Mouse (Mus musculus) stomach, postnatal 0 days (tissue): ENCODE data around the gene 4930556J24Rik.

Experiments
- CTCF ChIP-seq: IDR thresholded peaks from 2 replicates; pipeline ENCODE4 v1.5.1; 2016; ENCODE audit warnings: antibody characterized with exemption, low read depth, mild to moderate bottlenecking, moderate library complexity
- EP300 ChIP-seq: optimal IDR thresholded peaks from 2 replicates; pipeline ENCODE3; 2016; ENCODE audit warnings: antibody characterized with exemption

DNA sequence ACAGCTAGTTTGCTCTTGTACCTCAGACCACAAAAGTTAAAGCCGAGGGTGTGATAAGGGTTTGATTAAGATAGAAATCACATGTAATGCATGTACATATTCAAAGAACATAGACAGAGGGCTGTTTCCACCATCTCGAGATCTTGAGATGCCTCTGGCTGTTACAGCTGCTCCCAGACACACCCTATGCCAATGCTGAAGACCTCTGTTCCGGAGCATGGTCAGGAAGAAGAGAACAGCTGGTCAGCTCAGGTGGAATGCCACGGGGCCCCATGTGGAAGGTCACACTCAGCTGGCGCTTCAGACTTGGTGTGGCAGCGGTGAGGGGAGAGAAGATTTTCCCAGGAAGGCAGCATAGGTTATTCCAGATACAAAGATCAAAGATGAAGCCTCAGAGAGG lies 71.9 kb downstream of the 4930556J24Rik start:
- TF ChIP-seq CTCF (no peak), EP300 (no peak)
